Mouse (Mus musculus): ENCODE measurements around the gene Psg17.

DNA sequence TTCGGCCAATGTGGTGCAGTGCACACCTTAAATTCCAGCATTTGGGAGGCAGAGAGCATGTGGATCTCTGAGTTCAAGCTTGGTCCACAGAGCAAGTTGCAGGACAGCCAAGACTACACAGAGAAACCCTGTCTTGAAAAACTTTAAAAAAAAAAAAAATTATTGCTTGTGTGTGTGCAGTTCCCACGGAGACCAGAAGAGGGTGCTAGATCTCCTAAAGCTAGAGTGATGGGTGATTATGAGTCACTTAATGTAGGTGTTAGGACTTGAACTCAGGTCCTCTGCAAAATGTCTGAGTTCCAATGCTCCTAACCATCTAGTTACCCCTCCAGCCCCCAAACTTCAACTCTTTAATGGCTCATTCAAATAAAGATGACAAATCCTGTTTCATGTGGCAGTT, 47.1 kb upstream of the Psg17 start:
- TF ChIP-seq CTCF (IDR thresholded peaks at IDR 0.05), result peak; percentile 48
- TF ChIP-seq POLR2A (IDR thresholded peaks at IDR 0.05; ENCODE audit: insufficient read depth, low read depth, low read length), result no peak
- TF ChIP-seq EP300 (IDR thresholded peaks at IDR 0.05; ENCODE audit: insufficient read depth, low read depth, low read length), result no peak

Data from heart, adult 2 months (tissue).